Mouse (Mus musculus): ENCODE results near the gene Slc25a51. TPM values are rescaled to one million over a fixed set of nuclear protein-coding genes. Genes with fewer than 3 reads are reported as not detected.

Gene Slc25a51
- polyA plus RNA-seq, 1 experiment: 20.7 TPM

DNA sequence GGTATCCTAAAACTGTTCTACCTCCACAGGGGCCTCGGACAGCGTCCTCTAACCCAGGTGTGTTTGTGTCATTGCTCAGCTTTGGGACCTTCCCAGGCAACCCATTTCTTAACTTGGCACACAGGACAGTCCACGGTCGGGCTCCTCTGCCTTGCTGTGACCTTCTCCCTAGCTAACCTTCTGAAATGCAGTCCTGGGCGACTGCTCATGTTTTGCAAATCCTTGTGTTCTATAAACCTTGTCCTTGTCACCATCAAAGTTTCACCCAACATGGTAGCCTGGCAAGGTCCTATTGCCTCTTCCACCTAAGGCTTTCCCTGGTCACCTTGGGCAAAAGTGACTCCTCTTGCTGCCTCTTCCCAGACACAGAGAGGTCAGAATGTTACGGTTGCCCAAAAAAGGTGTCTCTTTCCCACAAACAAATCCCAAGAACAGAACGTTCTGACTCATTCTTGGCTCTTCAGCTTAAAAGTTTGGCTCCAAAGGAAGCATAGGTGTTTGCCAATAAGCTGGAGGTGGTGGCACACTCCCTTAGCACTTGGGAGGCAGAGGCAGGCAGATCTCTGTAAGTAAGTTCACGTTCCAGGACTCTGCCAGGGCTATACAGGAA lies 2.7 kb upstream of the Slc25a51 start:
- TF ChIP-seq GATA1 (IDR thresholded peaks at IDR 0.05; ENCODE audit: low read length): no peak

DNA sequence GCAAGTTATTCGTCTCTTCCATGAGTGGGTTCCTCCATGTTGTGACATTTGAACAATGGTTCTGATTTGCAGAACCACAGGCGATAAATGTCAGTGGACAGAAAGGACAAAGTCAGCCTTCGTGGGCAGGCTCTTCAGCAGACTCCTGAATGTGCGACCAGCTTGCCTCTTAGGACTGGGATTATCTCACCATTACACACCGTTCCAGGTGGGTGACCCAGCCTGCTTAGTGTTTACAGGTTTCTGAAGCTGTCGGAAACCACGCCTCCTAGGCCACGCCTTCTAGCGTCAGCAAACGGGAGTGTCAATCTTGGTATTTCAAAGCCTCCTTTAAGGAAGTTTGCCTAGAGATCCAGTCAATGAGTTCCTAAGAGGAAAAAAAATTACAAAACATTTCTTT lies 704 bp upstream of the Slc25a51 start:
- TF ChIP-seq GATA1 (IDR thresholded peaks at IDR 0.05; ENCODE audit: low read length): no peak

DNA sequence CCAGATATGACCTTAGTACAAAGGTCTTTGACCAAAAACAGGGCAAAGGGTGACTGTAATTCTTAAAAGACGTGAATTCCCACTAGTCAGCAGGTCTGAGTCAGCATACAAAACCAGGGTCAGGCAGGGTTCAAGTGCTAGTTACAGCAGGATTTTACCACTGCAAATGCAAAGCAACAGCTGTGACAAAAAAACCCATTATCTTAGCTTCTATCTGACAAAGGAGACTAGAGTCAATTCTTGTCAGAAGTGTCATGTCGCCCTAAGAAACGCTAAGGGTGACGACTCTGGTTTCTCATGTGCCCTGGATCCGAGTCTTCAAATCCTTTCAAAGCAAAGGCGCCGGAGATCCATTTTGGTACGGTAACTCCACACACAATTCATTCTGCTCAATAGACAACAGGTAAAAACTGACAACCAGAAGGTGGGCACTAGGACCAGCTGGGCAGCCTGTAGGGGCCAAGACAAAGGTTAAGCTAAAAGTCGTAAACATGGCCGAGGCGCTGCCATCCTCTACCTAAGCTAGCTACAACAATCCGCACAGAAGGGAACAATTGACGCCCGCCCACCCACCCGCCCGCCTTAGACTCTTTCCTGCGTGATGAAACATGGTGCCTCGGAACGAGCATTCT lies 747 bp downstream of the Slc25a51 start:
- no peak for TF ChIP-seq GATA1 (IDR thresholded peaks at IDR 0.05; ENCODE audit: low read length)

DNA sequence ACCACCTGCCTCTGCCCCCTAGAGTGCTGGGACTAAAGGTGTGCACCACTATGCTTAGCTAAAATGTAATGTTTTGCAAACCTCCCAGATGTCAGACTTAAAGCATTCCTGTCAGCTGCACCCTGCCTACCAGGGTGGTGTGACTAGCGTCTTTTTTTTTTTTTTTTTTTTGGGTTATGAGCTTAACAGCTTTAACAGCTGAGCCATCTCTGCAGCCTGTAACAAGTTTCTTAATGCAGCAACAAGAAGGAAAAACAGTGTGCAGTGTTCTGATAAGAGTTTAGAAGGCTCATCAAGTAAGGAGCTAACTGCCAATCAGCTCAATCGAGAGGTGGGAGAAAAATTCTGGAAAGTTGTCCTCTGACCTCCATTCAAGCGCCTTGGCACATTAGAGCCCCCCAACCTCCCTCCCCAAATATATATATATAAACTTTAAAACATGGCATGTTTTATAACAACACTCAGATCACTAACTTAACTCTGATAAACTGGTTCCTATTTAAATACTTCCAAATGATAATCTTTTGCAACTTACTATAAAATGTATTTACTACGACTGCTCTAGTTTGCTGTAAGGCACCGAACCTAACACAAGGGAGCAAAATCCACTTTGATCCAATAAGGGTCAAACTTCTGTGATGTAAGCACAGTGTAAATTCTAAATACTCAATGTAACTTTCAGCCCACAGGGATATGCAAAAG lies 1.4 kb downstream of the Slc25a51 start:
- TF ChIP-seq GATA1 (IDR thresholded peaks at IDR 0.05; ENCODE audit: low read length): peak; percentile 16

DNA sequence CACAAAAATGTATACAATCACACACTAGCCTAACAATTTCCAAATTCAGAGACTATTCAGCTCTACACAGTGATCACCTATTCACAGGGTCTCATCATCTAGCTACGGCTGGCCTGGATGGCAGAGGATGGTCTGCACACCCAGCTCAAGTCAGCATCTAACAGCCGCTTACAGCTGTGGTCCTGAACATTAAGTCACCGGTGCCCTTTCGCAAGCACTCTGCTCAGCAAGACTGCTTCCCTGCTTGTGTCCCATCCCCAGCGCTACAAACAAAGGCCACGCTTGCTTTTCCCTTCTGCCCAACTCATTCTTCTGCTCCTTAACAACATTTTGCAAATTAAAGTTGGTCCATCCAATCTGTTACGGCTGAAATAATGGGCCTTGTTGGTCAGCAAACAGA lies 2.2 kb downstream of the Slc25a51 start:
- no peak for TF ChIP-seq GATA1 (IDR thresholded peaks at IDR 0.05; ENCODE audit: low read length)

DNA sequence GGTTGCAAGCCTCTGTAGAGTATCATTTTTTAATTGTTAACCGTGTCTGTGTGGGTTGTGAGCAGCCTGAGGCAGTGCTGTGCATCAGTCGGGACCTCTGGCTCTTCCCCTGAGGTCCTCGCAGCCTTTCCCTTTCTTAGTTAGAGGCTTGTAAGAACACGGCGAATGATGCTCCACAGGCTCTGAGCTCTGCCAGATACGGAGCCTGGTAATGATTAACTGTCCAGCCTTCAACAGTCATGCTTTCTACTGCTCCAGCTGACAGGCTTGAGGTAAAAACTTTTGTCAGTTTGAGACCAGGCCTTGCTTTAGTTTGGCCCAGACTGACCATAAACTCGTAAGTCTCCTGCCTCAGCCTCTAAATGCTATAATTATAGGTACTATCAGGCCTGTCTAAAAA lies 3.3 kb downstream of the Slc25a51 start:
- no peak for TF ChIP-seq GATA1 (IDR thresholded peaks at IDR 0.05; ENCODE audit: low read length)

DNA sequence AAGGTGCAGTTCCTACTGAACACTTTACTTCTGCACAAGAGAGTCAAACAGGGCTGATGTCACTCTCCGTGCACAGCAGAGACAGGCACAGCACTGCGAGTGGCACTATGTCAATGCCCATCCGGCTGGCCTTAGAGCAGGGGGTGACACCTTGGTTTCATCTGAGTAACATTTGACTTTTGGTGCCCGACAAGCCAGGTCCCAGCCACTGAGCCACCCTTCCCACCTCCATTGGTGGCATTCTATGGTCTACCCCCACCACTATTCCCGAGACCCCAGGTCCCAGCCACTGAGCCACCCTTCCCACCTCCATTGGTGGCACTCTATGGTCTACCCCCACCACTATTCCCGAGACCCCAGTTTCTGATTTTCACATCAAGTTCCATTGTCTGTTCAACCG lies 4.5 kb downstream of the Slc25a51 start:
- TF ChIP-seq GATA1 (IDR thresholded peaks at IDR 0.05; ENCODE audit: low read length): no peak

DNA sequence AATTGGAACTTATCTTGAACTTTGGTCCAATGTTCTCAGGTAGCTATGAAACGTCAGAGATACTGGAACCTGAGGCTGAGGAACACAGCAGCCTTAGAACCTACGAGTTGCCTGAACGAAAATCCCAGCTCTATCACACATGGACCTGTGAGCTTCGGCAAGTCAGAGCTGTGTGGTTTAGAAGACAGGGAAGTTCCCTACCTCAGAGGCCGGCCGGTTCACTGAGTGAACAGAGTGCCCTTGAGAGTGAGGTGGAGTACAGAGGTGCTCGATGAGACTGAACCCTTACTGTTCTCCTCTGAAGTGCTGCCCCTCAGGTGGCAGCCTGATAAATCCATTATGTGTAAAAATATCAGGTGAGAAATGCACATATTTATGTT lies 5.1 kb downstream of the Slc25a51 start:
- no peak for TF ChIP-seq GATA1 (IDR thresholded peaks at IDR 0.05; ENCODE audit: low read length)

DNA sequence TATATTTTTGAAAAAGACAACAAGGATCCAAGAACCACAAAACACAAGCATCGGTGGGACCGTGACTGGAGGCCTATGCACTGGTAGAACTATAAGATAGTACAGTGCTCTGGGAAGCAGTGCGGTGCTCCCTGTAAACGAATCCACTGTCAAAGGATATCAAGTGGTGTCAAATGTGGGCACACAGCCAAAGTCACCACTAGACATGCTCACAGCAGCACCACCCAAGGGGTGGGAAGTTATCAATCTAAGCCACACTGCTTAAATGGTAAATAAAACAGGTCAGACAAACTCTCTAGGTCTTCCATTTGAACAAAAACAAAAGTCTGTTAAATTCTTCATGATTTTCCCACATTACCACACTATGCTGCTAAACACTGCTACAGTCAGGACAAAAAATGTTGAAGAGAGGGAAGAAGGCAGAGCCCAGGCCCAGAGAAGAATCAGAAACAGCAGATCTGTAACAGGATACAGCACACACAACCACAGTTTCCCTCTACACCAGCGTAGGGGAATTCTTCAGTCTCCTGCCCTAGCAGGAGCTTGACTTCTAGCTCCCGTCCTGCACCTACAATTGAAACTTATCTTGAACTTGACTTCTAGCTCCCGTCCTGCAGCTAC lies 5.6 kb downstream of the Slc25a51 start:
- no peak for TF ChIP-seq GATA1 (IDR thresholded peaks at IDR 0.05; ENCODE audit: low read length)

DNA sequence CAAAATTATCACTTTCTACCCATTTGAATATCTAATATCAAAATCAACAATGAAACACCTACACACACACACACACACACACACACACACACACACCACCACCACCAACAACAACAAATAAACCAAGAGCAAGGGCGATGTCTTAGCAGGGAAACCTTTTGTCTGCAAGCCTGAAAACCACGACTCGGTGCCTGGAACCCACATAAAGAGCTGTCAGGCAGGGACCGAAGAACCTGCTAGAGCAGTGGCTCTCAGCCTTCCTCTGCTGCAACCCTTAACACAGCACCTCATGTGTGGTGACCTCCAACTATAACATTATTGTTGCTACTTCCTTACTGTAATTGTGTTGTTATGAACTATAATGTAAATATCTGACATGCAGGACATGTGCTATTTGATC lies 6.3 kb downstream of the Slc25a51 start:
- no peak for TF ChIP-seq GATA1 (IDR thresholded peaks at IDR 0.05; ENCODE audit: low read length)

DNA sequence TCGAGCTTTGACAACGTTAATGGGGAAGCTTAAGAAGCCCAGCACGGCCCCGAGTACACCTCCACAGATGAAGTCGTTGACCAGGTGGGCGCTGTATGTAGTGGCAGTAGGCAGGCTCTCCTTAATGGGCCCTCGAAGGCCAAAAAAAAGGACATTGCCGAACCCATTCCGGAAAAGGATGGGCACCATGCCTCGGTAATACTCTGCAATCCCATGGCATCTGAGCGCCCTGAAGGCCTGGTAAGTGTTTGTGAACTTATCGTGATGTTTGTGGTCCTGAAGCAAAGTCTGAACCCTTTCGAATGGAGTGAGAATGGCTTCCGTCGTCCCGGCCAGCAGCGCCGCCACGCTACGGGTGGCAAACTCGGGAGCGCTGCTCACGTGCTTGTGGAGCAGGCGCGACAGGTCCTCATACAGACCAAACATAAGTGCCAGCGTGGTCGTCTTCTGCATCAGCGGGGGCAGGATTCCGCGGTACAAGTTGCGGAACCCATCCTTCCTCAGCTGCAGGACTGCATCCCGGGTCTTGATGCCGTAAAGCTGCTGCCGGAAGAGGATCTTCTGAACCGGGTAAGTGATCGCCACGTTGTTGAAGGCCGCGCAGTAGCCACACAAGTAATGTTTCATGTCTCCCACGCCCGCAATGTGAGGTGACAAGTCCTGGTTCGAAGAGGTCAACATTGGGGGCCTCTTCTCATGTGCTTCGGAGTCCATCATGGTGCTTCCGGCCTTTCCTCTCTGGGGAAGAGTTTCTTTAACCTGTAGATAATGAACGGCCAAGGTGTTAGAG lies 8.9 kb downstream of the Slc25a51 start:
- TF ChIP-seq GATA1 (IDR thresholded peaks at IDR 0.05; ENCODE audit: low read length): no peak

DNA sequence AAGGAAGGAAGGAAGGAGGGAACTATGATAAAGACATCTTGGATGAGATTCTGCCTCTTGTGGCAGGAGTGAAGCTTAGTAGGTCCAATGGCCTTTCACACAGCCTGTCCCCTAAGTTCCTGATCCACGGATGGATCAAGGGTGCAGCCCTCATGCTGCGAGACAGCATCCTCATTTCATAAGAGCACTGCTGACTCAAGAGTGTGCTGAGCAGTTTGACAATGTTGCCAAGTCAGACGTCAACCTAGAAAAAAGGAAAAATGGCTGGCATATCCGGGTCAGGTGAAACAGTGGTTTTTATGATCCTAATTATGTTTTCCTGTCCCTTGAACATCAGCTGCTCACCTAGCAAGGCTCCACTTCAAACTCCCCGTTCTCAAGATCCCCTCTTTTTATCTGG lies 14.9 kb downstream of the Slc25a51 start:
- no peak for TF ChIP-seq GATA1 (IDR thresholded peaks at IDR 0.05; ENCODE audit: low read length)

DNA sequence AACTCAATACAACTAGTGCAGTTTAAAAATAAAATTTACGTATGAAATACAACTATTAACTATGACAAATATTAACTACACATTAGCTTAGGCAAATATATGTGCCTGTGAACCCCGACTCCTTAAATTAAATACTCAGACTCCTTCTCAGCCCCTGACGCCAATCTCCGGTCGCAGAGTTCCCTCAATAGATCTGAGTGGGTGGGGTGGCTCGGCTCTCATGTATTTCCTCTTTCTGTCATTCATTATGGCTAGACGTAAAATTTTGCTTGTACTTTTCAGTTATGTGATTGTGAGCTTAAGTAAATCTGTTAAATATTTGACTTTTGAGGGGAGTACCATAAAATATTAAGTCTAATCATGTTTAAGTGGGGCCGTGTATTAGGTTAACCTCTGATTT lies 15.6 kb downstream of the Slc25a51 start:
- TF ChIP-seq GATA1 (IDR thresholded peaks at IDR 0.05; ENCODE audit: low read length): no peak

DNA sequence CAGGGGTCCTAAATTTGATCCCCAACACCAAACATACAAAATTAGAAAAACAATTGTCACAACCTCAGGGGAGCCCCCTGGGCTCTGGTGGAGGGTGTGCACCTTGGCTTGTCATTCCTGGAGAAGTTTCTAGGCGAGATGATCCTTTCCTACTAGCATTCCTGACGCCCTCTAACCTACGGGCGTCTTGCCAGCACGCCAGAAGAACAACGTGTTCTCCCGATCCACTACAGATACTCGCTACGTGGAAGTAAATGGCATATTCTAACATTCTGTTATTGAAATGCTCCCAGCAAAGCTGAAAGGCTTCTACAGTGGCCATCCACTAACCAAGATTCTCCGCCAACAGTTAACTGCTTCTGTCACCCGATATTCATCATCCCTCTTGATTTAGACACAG lies 16.0 kb downstream of the Slc25a51 start:
- TF ChIP-seq GATA1 (IDR thresholded peaks at IDR 0.05; ENCODE audit: low read length): no peak

DNA sequence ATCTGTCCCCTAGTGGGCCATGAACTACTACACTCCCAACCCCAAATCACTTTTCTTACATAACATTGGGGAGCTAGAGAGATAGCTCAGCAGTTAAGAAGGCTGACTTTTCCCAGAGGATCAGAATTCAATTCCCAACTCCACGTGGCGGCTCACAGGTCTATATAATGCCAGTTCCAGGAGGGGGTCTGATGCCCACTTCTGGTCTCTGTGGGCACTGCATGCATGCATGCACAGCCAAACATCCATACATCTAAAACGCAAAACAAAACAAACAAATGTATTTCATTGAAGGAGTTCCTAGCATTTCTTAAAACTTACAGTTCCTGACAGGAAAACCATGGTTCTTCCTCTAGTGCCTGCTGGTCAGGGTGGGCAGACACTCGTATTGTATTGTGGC lies 16.5 kb downstream of the Slc25a51 start:
- TF ChIP-seq GATA1 (IDR thresholded peaks at IDR 0.05; ENCODE audit: low read length): no peak

DNA sequence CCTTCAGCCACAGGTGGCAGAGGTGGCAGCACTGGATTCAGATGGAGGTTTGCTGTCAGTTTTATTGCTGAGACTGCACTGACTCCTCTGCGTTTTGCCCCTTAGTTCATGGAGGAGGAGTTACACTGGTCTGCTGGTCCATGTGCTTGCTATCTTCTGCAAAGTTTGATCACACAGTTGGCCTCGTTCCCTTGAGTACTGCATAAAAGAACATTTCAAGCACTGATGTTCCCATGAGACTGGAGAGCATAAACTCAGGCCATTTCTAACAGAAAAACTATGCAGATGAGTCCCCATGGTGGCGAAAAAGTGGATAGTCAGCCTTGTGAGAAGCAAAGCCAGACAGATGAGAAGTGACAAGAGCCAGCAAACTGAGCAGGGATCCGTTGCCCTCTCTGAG lies 32.0 kb downstream of the Slc25a51 start:
- no peak for TF ChIP-seq GATA1 (IDR thresholded peaks at IDR 0.05; ENCODE audit: low read length)
